Mouse (Mus musculus) kidney, embryonic 14.5 days (tissue): ENCODE results near the gene Nfe2l1. TPM values are rescaled to one million over a fixed set of nuclear protein-coding genes. Genes with fewer than 3 reads are reported as not detected.
"Not testable (repeated sequence)": the region's sequence is repeated elsewhere in the genome, so short reads cannot be mapped to it uniquely, and the experiment has no call there.

Experiments used
- ATAC-seq: fragments of 200-750 bp; cut with Nextera tagmentation; 2 replicates; pipeline ENCODE4 v1.8.0; 2017; ENCODE audit warnings: moderate number of reproducible peaks, mild to moderate bottlenecking, moderate TSS enrichment, moderate library complexity; ENCODE audit not compliant: low FRiP score, low TSS enrichment
- H3K27ac ChIP-seq: fragments of 300-500 bp; sonication (generic); 2 replicates; pipeline ENCODE4 v1.5.1; 2014; ENCODE audit warnings: low read depth, mild to moderate bottlenecking, low read length, moderate library complexity, mixed read lengths
- H3K27me3 ChIP-seq: fragments of 300-500 bp; sonication (generic); 2 replicates; pipeline ENCODE4 v1.6.1; 2014; ENCODE audit warnings: mild to moderate bottlenecking, low read length; ENCODE audit not compliant: control insufficient read depth, insufficient read depth
- H3K36me3 ChIP-seq: fragments of 300-500 bp; sonication (generic); 2 replicates; pipeline ENCODE4 v1.6.1; 2014; ENCODE audit warnings: low read length, mixed read lengths; ENCODE audit not compliant: control insufficient read depth, insufficient read depth
- H3K4me1 ChIP-seq: fragments of 300-500 bp; sonication (generic); 2 replicates; pipeline ENCODE4 v1.6.1; 2014; ENCODE audit warnings: low read length, mixed read lengths; ENCODE audit not compliant: control insufficient read depth, insufficient read depth
- H3K4me2 ChIP-seq: fragments of 300-500 bp; sonication (generic); replicated peaks from 2 replicates; pipeline ENCODE4 v1.6.1; 2014; ENCODE audit warnings: low read depth, mild to moderate bottlenecking, low read length
- H3K4me3 ChIP-seq: fragments of 300-500 bp; sonication (generic); 2 replicates; pipeline ENCODE4 v1.5.1; 2014; ENCODE audit warnings: mild to moderate bottlenecking, low read length
- H3K9ac ChIP-seq: fragments of 300-500 bp; sonication (generic); 2 replicates; pipeline ENCODE4 v1.6.1; 2014; ENCODE audit warnings: low read depth, mild to moderate bottlenecking, low read length, moderate library complexity
- H3K9me3 ChIP-seq: fragments of 300-500 bp; sonication (generic); 2 replicates; pipeline ENCODE4 v1.6.1; 2016; ENCODE audit warnings: low read length; ENCODE audit not compliant: control insufficient read depth
- WGBS: fragments of 180-500 bp; shearing (Covaris S2); extraction: QIAGEN DNeasy Blood & Tissue Kit; methylation state at CpG from one replicate; pipeline ENCODE4 v1.1.7; 2014; 5-methylcytosine and 5-hydroxymethylcytosine counted together
- polyA plus RNA-seq: library from polyadenylated mRNA; unstranded; fragments of >200 nt; fragmentation: Nextera tagmentation; extraction: Ambion mirVana; gene quantifications from 2 replicates; pipeline ENCODE4 v1.2.1, GENCODE M21; 2014

The Nfe2l1 gene
- polyA plus RNA-seq, 1 experiment from 2014 or later: 43.2 TPM

- no peak for ATAC-seq
- H3K27me3 ChIP-seq: no peaks in the 10 kb centered on the region
- no peak overlapping the region for H3K9ac ChIP-seq
Observed at GRCm38 (mm10) chr11:96857446-96857845, 27.7 kb upstream of the Nfe2l1 start.

GRCm38 (mm10) chr11:96849681-96850467, 20.1 kb upstream of the Nfe2l1 start, which contains the start of gene Copz2:
Gene Copz2, plus strand, starts transcription at chr11:96849870.
- peak within 1 kb of the TSS; percentile 71 for H3K9ac ChIP-seq
- H3K27me3 ChIP-seq: no peaks in the 10 kb centered on the region
- H3K4me2 ChIP-seq: peak within 1 kb of the TSS; percentile 78
- peak within 1 kb of the TSS; percentile 59; the same call in 1 of the 2 replicates for H3K27ac ChIP-seq
- H3K4me1 ChIP-seq: no peaks in the 10 kb centered on the region; the same call in 1 of the 2 replicates
- ATAC-seq: peak; percentile 75; the same call in 1 of the 2 replicates
- no peaks in the 10 kb centered on the region for H3K9me3 ChIP-seq
- H3K36me3 ChIP-seq: peaks cover 5% of the 10 kb centered on the region; the same call in 1 of the 2 replicates
- H3K4me3 ChIP-seq: peak within 1 kb of the TSS; percentile 72
- 1% methylated on average over 58 of the region's 60 CpGs for WGBS

More at GRCm38 (mm10) chr11:96857446-96857845, 27.7 kb upstream of the Nfe2l1 start:
- Histone ChIP-seq H3K27ac (no peak overlapping the region), H3K9me3 (no peaks in the 10 kb centered on the region), H3K4me2 (no peak overlapping the region), H3K36me3 (peaks cover 5% of the 10 kb centered on the region; the same call in 1 of the 2 replicates), H3K4me3 (no peak overlapping the region), H3K4me1 (peaks cover 11% of the 10 kb centered on the region; the same call in 1 of the 2 replicates)
- 64% methylated on average over 5 of the region's 5 CpGs for WGBS

GRCm38 (mm10) chr11:96849145-96849544, 19.4 kb upstream of the Nfe2l1 start:
- Histone ChIP-seq H3K4me3 (peak overlapping the region; percentile 72), H3K27ac (peak overlapping the region; percentile 59; the same call in 1 of the 2 replicates), H3K9ac (peak overlapping the region; percentile 71; the same call in 1 of the 2 replicates), H3K4me2 (peak overlapping the region; percentile 78)
- ATAC-seq, H3K4me1 ChIP-seq, H3K27me3 ChIP-seq, H3K9me3 ChIP-seq, H3K36me3 ChIP-seq: not testable (repeated sequence)
- WGBS: 72% methylated on average over 5 of the region's 5 CpGs

- H3K4me1 ChIP-seq: no peaks in the 10 kb centered on the region; the same call in 1 of the 2 replicates
- ATAC-seq: no peak
- peaks cover 5% of the 10 kb centered on the region; the same call in 1 of the 2 replicates for H3K36me3 ChIP-seq
- H3K4me3 ChIP-seq: no peak overlapping the region
- no peak overlapping the region for H3K9ac ChIP-seq
- 61% methylated on average over 9 of the region's 9 CpGs for WGBS
- H3K4me2 ChIP-seq: no peak overlapping the region
- H3K9me3 ChIP-seq: no peaks in the 10 kb centered on the region
- H3K27me3 ChIP-seq: no peaks in the 10 kb centered on the region
- no peak overlapping the region for H3K27ac ChIP-seq
Observed at GRCm38 (mm10) chr11:96848694-96849093, 18.9 kb upstream of the Nfe2l1 start.

- no peak overlapping the region for H3K9ac ChIP-seq
- H3K4me1 ChIP-seq: no peaks in the 10 kb centered on the region; the same call in 1 of the 2 replicates
- no peak overlapping the region for H3K4me2 ChIP-seq
- ATAC-seq: peak; percentile 42
- H3K27me3 ChIP-seq: no peaks in the 10 kb centered on the region
- no peaks in the 10 kb centered on the region for H3K36me3 ChIP-seq
- H3K4me3 ChIP-seq: no peak overlapping the region
- H3K9me3 ChIP-seq: no peaks in the 10 kb centered on the region
- no peak overlapping the region for H3K27ac ChIP-seq
- WGBS: 29% methylated on average over 3 of the region's 3 CpGs
Observed at GRCm38 (mm10) chr11:96847240-96847639, 17.5 kb upstream of the Nfe2l1 start.

- Histone ChIP-seq H3K4me3 (no peak overlapping the region), H3K36me3 (no peaks in the 10 kb centered on the region), H3K4me1 (no peaks in the 10 kb centered on the region), H3K27me3 (no peaks in the 10 kb centered on the region), H3K4me2 (no peak overlapping the region), H3K9ac (no peak overlapping the region), H3K9me3 (no peaks in the 10 kb centered on the region), H3K27ac (no peak overlapping the region)
- 65% methylated on average over 3 of the region's 3 CpGs for WGBS
- no peak for ATAC-seq
Observed at GRCm38 (mm10) chr11:96843627-96844026, 13.9 kb upstream of the Nfe2l1 start.

GRCm38 (mm10) chr11:96840290-96840689, 10.5 kb upstream of the Nfe2l1 start:
- H3K27me3 ChIP-seq: no peaks in the 10 kb centered on the region
- WGBS: 30% methylated on average over 8 of the region's 8 CpGs
- H3K4me2 ChIP-seq: no peak overlapping the region
- no peaks in the 10 kb centered on the region for H3K36me3 ChIP-seq
- H3K4me3 ChIP-seq: no peak overlapping the region
- H3K9me3 ChIP-seq: no peaks in the 10 kb centered on the region
- no peak for ATAC-seq
- no peak overlapping the region for H3K9ac ChIP-seq
- H3K27ac ChIP-seq: no peak overlapping the region
- H3K4me1 ChIP-seq: no peaks in the 10 kb centered on the region

- ATAC-seq: no peak
- H3K27ac ChIP-seq: no peak overlapping the region
- H3K4me3 ChIP-seq: no peak overlapping the region
- no peaks in the 10 kb centered on the region for H3K9me3 ChIP-seq
- no peak overlapping the region for H3K4me2 ChIP-seq
- H3K9ac ChIP-seq: no peak overlapping the region
- no peaks in the 10 kb centered on the region for H3K27me3 ChIP-seq
- 74% methylated on average over 3 of the region's 3 CpGs for WGBS
- no peaks in the 10 kb centered on the region for H3K4me1 ChIP-seq
- H3K36me3 ChIP-seq: no peaks in the 10 kb centered on the region
Observed at GRCm38 (mm10) chr11:96839877-96840276, 10.1 kb upstream of the Nfe2l1 start.

- no peak for ATAC-seq
- Histone ChIP-seq H3K27me3 (no peaks in the 10 kb centered on the region), H3K9ac (no peak overlapping the region), H3K4me1 (no peaks in the 10 kb centered on the region), H3K4me2 (no peak overlapping the region), H3K9me3 (no peaks in the 10 kb centered on the region), H3K36me3 (no peaks in the 10 kb centered on the region), H3K4me3 (no peak overlapping the region), H3K27ac (no peak overlapping the region)
- WGBS: 85% methylated on average over 7 of the region's 7 CpGs
Observed at GRCm38 (mm10) chr11:96839428-96839827, 9.7 kb upstream of the Nfe2l1 start.
